Mouse (Mus musculus) C2C12 (cell line): ENCODE measurements around the gene Vat1.

Experiments used
- CEBPB ChIP-seq: IDR thresholded peaks from one replicate; pipeline ENCODE4 v1.6.1; 2011; ENCODE audit warnings: low read depth, mild to moderate bottlenecking, control low read depth, moderate library complexity
- CTCF ChIP-seq: IDR thresholded peaks from one replicate; pipeline ENCODE4 v1.5.1; 2011; ENCODE audit not compliant: control insufficient read depth, insufficient read depth, insufficient read length
- MAX ChIP-seq: IDR thresholded peaks from one replicate; pipeline ENCODE4 v1.6.1; 2011; ENCODE audit warnings: mild to moderate bottlenecking, control low read depth
- USF1 ChIP-seq: IDR thresholded peaks from one replicate; pipeline ENCODE4 v1.6.1; 2011; ENCODE audit warnings: low read depth, mild to moderate bottlenecking, control low read depth, moderate library complexity

DNA sequence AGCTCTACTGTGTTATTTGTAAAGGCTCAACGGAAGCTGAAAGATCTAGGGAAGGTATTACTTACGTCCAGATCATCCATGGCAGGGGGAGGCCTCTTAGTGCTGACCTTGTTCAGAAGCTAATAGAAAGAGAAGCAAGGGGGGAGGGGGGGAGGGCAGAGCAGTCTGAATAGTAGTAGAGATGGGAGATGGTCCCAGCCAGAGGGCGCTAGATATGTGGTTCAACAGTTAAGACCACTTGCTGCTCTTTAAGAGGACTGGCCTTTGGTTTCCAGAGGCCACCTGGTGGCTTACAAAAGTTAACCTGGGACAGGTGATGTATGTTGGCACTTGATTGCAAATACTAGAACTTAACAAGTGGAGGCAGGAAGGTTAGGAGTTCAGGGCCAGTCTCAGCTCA is 46.4 kb downstream of the Vat1 start:
- TF ChIP-seq CEBPB, result no peak
- no peak for TF ChIP-seq CTCF
- TF ChIP-seq MAX, result no peak
- no peak for TF ChIP-seq USF1
